Mouse (Mus musculus): ENCODE data around the gene Ank3.

Ank3 gene

DNA sequence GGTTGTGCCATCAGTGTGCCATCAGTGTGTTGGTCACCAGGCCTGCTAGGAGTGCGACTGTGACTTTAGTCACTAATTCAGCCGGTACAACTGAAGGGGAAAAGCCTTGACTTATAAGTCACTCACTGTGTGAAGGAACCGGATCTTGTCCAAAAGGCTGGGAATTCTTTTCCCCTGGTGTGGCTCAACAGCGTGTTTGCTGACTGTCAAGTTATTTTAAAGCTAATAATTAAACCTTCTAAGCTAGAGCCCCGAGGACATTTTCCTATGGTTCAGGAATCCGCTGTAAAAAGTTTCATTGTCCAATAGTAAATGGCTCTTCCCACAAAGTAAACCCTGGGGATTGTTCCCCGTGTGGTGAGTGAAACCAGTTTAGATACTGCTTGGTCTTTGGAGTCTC lies 529.8 kb downstream of the Ank3 start:
- no peak for DNase-seq (ENCODE audit: low spot score in 2 of 2)

DNA sequence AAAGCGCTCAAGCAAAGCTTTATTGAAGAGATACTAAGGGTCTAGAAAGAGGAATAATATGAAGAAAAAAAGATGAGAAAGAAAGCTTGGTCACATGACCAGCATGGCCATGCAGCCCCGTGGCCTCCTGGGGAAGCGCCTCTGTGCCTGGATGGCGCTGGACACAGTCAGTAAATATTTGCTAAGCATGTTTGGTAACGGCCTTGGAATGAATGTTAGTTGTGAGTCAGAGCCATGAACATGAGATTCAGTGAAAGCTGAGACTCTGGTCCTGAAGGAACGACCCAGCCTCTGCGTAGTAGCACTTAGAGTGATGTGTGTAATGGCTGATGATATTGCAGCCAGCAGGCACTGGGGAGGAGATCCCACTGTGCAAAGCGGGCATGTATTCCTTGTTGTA lies 531.9 kb downstream of the Ank3 start:
- DNase-seq (ENCODE audit: low spot score in 2 of 2), result no peak

- no peak for DNase-seq (ENCODE audit: low spot score in 2 of 2)
Observed at GRCm38 (mm10) chr10:69936443-69937067, 538.0 kb downstream of the Ank3 start.

DNA sequence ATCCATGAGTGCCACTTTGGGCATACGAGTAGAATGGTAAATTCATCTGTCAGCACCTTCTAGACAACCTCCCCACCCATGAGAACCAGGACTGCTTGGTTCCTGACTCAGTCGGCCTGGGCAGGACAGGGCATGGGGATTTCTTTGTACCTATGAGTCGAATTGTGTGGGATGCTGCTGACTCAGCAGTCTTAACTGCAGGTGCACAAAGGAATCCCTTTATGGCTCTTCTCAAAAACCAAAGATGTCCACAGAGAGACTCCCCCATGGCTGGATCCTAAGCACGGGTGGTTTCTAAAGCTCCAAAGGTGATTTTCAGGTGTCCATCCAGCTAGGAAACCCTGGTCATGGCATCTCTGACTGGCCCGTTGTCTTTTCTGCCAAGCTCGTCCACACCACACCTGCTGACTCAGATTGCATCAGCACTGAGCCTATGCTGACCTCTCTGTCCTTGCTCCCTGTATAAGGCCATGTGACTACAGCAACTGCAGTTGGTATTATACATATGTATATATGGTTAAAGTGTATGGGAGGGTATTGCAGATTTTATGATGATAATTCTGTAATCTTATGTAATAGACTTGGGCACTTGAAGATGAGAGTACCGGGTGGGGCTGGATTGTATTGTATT lies 538.8 kb downstream of the Ank3 start:
- no peak for DNase-seq (ENCODE audit: low spot score in 2 of 2)

DNA sequence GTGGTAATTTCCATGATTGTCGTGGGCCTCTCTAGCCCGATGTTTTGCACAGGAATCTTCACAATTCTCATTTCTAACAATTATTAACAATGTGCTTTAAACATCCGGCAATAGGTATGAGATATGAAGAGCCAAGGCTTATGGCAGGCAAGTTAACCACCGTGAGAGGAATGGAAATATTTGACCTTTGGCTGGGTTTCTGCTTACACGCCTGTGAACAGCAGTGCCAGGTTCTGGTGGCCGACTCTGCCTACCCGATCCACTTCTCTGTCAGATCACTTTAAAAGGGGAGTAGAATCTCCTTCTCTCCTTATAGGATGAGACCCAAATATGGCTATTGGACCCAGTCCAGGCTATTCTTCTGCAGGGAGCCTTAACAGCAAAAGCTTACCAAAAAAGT lies 540.6 kb downstream of the Ank3 start:
- no peak for DNase-seq (ENCODE audit: low spot score in 2 of 2)

DNA sequence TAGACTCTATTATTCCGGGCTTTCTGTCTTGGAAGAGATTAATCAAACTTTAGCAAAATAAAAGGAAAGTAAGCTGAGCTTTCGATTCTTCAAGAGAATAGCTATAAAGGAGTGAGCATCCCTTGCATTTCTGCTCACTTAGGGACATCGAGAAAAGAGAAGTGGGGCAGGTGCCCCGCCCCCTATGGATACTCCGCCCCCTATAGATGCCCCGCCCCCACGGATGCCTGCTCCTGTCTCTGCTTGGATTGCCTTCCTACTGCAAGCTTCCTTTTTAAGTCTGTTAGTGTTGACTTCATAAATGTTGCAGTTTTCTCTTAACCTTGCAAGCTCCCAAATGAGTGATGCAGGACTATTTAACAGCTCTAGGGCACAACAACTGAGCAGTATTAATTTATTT lies 541.4 kb downstream of the Ank3 start:
- DNase-seq (ENCODE audit: low spot score in 2 of 2), result no peak

DNA sequence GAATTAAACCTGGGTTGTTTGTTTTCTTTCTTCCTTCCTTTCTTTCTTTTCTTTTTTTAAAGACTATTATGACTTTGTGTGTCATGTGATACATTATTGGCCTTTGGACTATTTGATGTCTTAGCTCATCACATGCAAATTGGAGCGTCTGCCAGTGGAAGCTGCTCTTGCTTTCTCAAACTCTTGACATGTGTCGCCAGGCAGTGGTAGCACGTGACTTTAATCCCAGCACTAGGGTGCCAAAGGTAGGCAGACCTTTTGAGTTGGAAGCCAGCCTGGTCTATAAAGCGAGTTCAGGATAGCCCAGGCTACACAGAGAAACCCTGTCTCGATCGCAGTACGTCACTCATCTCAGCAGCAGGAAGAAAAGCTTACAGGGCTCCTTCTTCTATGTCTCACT lies 542.4 kb downstream of the Ank3 start:
- DNase-seq (ENCODE audit: low spot score in 2 of 2), result no peak

DNA sequence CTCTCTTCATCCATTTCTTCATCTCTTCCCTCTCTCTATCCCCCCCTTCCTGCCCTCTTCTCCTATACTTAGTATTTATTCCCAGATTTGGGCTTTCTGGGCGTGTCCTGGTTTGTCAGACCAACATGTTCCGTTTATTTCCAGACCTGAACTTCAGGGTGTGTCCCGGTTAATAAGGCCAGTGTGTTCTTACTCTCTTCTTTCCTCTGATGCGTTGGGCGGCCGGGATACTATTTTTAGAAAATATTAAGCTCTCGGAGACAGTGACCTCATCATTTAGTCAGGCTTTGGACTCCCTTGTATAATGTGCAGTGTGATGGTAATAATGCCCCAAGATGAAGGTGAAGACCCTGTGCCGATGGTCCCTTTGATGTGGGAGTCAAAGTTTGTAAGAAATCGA lies 546.3 kb downstream of the Ank3 start:
- DNase-seq (ENCODE audit: low spot score in 2 of 2), result no peak

GRCm38 (mm10) chr10:69945870-69946269 lies 547.3 kb downstream of the Ank3 start:
- DNase-seq (ENCODE audit: low spot score in 2 of 2), result no peak

- no peak for DNase-seq (ENCODE audit: low spot score in 2 of 2)
Observed at GRCm38 (mm10) chr10:69946271-69946670, 547.7 kb downstream of the Ank3 start.

- no peak for DNase-seq (ENCODE audit: low spot score in 2 of 2)
Observed at GRCm38 (mm10) chr10:69947093-69947492, 548.5 kb downstream of the Ank3 start.

DNA sequence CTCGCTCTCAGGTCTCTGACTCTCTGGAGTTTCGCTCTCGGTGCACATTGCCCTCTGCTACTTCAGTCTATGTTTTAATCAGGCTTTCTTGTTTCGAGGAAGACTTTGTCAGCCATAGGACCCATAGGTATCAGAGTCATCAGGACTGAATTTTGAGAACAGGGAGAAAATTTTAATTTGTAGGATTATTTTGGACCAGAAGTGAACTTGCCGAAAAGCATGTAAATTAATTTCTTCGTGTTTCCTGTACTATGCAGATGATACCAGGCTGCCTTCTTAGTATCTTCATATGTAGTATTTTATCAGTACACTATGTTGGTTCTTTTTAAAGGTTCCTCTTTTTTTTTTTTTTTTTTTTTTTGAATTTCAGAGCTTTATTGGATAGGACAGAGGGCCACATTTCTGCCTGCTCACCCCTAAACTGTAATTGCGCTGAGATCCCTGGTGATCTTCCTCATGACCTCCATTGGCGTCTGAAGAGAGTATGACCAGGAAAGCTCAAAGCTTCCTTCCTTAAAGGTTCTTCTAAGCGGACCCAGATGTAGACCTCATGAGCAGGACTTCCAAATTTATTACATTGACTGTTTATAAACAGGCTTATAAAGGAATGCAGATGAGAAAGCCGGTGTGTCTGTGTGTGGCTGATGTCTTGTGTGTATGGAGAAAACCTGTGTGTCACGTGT lies 551.8 kb downstream of the Ank3 start:
- DNase-seq (ENCODE audit: low spot score in 2 of 2), result no peak

DNA sequence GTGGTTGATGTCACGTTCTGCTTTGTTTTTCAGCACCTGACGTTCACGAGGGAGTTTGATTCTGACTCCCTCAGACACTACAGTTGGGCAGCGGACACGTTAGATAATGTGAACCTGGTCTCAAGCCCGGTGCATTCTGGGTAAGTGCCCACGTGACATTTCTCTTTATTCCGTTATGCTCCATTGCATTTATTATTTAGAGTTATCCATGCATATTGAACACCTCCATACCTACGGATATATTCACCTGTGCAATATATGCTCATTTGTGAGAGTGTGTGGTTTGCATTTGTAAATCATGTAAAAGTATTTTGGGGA lies 552.3 kb downstream of the Ank3 start:
- no peak for DNase-seq (ENCODE audit: low spot score in 2 of 2)

- DNase-seq (ENCODE audit: low spot score in 2 of 2), result no peak
Observed at GRCm38 (mm10) chr10:69951426-69951825, 552.9 kb downstream of the Ank3 start.

- no peak for DNase-seq (ENCODE audit: low spot score in 2 of 2)
Observed at GRCm38 (mm10) chr10:69952316-69952715, 553.7 kb downstream of the Ank3 start.

DNA sequence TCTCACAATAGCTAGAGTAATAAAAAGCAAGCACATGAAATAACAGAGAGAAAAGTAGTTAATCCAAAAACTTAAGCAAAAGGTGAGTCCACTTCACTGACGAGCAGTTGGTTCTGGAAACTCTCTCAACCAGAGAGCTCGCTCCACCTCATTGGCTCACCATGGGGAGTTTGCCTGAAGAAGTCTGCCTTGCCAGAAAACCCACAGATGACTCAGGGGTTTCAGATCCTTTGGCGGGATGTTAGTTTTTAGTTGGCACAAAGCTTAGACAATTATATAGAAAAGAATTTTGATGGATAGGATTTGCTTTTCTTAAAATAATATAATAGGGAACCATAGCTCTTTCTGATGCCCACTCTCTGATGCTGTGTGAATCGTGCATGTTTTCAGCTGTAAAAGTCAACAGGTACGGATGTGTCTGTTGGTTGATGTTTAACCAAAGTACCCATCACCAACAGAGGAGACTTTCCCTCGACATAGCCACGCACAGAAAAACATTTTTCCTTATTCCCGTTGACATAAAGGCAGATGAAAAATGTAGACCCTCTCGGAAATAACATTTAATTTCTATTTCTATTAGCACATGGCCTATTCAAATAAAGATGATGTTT lies 556.2 kb downstream of the Ank3 start:
- no peak for DNase-seq (ENCODE audit: low spot score in 2 of 2)

DNA sequence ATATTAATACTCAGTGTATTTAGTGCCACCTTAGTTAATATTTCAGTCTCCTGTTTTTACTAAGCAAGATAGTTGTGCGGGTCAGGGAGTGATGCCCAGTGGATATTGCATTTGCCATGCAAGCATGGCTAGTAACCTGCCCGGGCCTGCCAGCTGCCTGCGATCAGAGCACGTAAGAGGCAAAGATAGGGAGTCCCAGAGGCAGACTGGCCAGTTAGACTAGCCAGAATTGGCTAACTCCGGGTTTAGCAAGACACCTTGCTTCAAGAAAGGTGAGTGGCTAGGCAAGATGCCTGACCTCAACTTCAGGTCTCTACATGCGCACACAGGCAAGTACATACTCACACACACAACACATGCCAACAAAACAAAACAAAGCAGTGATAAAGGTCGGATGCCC lies 563.7 kb downstream of the Ank3 start:
- no peak for DNase-seq (ENCODE audit: low spot score in 2 of 2)

DNA sequence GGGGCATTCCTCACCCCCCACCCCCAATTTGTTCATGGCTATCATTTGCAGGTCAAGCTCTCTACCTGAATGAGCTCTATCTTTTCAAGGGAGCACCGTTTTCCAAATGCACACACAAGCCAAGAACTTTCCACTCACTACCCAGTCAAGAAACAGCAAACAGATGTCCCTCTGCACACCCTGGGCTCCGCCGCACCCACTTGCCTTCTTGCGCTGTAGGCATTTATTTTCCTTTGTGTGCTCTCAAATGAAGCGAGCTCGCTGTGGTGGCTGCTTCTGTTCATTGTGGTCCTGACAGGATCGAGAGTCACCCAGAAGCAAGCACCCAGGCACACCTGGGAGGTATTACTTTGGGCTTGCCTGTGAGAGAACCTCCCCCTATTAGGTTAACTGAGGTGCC lies 564.4 kb downstream of the Ank3 start:
- no peak for DNase-seq (ENCODE audit: low spot score in 2 of 2)

- no peak for DNase-seq (ENCODE audit: low spot score in 2 of 2)
Observed at GRCm38 (mm10) chr10:69964611-69965010, 566.0 kb downstream of the Ank3 start.

- no peak for DNase-seq (ENCODE audit: low spot score in 2 of 2)
Observed at GRCm38 (mm10) chr10:69965085-69965484, 566.5 kb downstream of the Ank3 start.

DNA sequence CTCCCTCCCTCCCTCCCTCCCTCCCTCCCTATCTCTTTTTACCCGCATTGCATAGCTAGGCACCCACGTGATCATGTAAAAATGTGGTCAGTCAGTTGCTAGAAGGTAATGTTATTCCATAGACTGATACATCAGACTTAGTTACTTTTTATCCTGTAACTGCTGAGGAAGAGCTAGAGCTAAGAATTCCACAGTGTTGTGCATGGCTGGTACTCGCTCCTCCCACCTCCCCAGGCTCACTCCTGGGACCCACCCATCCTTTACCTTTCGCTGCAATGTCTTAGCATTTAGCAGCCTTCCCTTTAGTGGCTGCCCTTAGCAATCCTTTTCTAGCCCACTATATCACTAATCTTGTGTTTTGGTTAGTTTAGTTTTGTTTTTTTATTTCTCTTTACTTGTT lies 569.4 kb downstream of the Ank3 start:
- no peak for DNase-seq (ENCODE audit: low spot score in 2 of 2)

GRCm38 (mm10) chr10:69979636-69980035 lies 581.1 kb downstream of the Ank3 start:
- DNase-seq (ENCODE audit: low spot score in 2 of 2), result no peak

Measured in spleen, postnatal 14 days (tissue).